Mouse (Mus musculus) adrenal gland, postnatal 36 days (tissue): ENCODE measurements around the gene Cd244a. TPM values are rescaled to one million over a fixed set of nuclear protein-coding genes. Genes with fewer than 3 reads are reported as not detected.

ENCODE experiments used
- DNase-seq, 2 experiments: peaks; one replicate each; pipeline ENCODE4 v3.0.0; 2021; ENCODE audit warnings: mixed read lengths in 1 of 2
- total RNA-seq, 2 experiments: library from RNA; stranded (reverse); gene quantifications; 2 replicates each; pipeline ENCODE4 v1.2.3; 2021

The Cd244a gene
- total RNA-seq, 2 experiments from 2014 or later: 0.40 to 0.63 TPM

DNA sequence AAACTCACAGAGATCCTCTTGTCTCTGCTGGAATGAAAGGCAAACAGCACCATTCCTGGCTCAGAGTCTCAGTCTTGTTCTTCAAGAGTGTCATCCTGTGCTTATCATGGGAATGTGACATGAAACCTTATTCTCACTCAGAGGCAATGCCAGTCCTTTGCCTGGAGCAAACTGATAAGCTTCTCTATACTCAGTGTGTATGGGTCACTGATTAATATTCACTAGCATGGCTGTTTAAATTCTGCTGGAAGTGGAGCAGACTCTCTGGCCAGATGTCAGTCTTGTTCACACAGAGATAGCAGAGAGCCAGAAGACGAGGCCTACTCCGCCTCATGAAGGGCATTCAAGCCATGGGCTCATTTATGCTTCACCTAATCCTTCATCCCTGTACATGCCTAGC, 25.6 kb downstream of the Cd244a start:
- no peak for DNase-seq

- DNase-seq: no peak
These were observed 45.7 kb downstream of the Cd244a start for GRCm38 (mm10) chr1:171604686-171605085.

- DNase-seq: no peak
These were observed 47.7 kb downstream of the Cd244a start for GRCm38 (mm10) chr1:171606656-171607055.

GRCm38 (mm10) chr1:171607176-171607575, 48.2 kb downstream of the Cd244a start, which contains the start of gene Ly9:
Gene Ly9 (minus strand): TSS chr1:171607410.
- peak in 1 of 2 experiments; percentile 16 for DNase-seq

DNA sequence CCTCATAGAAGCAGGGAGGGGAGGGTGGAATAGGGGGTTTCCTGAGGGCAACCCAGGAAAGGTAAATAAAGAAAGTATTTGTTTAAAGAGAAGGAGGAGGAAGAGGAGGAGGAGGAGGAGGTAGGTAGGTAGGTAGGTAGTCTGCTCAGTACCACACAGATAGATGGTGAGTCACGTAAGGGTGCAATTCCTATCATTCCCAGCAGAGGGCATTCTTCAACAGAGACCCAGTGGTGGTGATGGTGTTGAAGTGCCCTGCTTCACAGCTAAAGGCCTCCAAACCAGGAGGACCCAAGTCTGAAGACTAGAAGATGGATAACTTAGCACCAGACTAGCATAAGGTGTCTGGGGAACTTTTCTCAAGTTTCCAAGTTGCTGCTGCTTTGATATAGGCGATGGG, 51.0 kb downstream of the Cd244a start:
- no peak for DNase-seq

GRCm38 (mm10) chr1:171610781-171611180, 51.8 kb downstream of the Cd244a start:
- DNase-seq: peak in 1 of 2 experiments; percentile 20

DNA sequence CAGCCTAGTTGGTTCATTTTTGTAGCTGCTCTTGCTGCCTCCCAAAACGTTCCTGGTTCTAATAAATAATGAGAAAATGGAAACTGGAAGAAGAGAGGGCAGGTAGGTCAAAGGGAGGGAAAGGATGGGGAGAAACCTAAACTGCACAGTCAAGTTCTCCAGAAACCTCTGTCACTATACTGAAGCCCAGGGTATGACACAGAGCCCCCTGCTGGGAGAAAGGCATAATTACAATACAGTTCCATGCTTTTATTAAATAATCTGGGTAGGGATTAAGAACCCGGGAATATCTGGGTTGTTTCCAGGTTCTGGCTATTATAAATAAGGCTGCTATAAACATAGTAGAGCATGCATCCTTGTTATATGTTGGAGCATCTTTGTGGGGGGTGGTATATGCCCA, 55.0 kb downstream of the Cd244a start:
- no peak for DNase-seq

- DNase-seq: no peak
These were observed 58.0 kb downstream of the Cd244a start for GRCm38 (mm10) chr1:171616881-171617515.

DNA sequence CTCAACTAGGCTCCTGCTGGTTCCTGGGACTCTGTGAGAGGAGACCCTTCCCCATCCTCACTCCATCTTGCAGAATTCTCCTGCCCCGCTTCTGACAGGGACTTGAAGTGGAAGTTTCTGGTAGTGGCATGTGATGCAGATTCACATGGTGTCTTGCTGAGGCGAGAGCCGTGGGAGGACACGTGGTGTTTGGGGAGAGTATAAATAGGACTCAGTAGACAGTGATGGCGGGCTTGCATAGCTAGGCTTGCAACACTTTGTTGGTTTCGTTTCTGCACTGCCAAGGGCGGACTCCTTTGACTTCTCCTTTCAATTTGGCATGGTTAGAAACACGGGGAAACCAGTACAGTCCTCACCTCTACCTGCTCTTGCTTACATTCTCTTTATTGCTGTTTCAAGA, 60.0 kb downstream of the Cd244a start:
- DNase-seq: peak in 1 of 2 experiments; percentile 5

DNA sequence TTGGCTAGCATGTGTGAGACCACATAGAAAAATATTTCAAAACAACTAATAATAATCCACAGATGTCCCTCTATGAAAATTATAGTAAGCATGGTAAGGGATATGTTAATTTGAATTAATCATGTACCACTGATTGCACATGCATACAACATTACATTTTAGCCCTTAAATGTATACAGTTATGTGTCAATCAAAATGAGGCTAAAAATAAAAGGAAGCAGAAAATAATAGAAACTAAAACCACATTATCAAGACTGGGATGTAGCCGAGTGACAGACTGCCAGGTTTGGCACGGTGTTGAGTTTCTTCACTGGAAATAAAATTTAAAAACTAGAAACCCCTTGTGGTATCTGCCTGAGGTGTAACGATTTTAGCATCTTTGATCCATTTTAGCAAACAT, 60.7 kb downstream of the Cd244a start:
- no peak for DNase-seq

- no peak for DNase-seq
These were observed 61.1 kb downstream of the Cd244a start for GRCm38 (mm10) chr1:171620091-171620490.

DNA sequence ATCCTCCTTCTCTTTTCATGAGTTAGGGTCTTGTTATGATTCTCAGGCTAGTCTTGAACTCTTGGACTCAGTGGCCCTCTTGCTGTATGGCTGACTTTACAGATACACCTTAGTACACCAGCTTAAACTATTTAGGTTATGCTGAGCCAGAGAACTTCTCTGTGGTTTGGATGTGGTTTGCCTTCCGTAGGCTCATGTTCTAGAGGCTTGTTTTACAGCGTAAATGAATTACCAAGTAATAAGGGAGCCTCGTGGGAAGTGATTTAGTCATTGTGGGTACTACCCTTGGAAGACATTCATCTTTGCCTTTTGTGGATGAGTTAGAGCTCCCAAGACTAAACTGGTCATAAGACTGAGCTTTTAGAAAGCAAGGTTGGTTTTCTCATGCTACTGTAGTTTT, 68.8 kb downstream of the Cd244a start:
- DNase-seq: no peak

GRCm38 (mm10) chr1:171629168-171629567, 70.2 kb downstream of the Cd244a start:
- DNase-seq: no peak

GRCm38 (mm10) chr1:171630041-171630440, 71.0 kb downstream of the Cd244a start:
- no peak for DNase-seq

DNA sequence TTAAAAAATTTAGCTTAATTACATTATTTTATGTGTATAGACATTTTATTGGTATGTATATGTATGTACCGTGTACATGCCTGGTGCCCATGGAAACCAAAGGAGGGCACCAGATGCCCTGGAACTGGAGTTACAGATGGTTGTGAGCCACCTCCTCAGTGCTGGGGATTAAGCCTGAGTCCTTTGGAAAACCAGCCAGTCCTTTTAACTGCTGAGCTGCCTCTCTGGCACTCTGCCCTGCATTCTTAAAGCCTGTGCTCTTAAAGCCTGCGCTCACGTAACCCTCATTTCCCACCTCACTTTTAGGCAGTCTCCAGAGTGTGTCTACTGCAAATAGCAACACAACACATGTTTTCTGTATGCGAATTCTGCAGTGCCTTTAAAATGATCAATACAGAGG, 71.9 kb downstream of the Cd244a start:
- DNase-seq: no peak

DNA sequence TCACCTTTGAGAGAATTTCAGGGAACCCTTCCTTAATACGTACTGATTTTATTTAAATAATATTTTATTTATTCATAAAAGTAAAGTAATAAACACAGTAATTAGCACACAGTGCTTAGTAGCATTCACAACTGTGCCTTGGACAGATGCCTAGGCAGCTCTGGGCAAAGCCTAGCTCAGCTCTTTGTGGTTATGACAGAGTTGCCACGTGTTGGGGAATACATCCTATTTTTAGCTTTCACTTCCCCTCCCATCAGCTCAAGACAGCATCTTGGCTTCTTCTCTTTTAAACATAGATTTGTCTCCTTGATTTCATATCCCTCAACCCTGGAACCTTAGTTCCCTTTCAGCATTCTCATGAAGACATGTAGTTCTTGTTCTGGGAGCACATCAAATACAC, 72.5 kb downstream of the Cd244a start:
- DNase-seq: peak in 1 of 2 experiments; percentile 15

DNA sequence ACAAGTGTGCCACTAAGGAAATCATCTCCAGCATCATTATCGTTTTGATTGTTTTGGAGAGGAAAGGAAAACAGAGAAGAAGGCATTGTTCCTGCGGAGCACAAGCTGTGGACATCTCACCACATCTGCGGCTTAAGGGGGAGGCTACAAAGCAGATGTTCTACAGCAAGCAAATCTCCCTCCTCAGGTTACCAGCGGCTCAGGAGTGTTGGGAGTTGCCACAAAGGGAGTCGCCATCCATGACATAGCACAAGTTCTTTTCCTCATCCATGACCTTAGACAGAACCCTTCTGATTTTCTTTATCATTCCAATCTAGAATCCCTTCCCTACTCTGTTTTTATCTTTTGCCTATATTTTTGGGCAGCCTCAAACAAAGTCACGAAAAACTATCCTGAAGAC, 76.7 kb downstream of the Cd244a start:
- no peak for DNase-seq

GRCm38 (mm10) chr1:171637101-171637500, 78.1 kb downstream of the Cd244a start:
- DNase-seq: no peak

DNA sequence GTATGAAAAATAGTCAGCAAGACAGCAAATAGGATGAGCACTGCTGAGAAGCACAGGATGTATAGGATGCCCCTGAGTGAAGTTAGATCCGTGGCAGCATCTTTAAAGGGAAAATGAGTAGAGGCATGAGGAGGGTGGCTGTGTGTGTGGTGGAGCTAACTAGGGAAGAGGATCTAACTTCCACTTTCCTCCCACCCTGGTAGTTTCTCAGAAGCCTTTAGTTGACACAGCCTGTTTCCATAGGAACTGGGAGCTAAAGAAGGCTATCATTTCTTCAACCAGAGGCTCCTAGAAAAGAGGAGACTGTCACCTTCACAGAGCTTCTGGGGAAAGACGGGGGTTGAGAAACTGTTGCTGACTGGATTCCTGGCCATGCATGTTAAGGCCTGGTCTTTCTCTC, 79.7 kb downstream of the Cd244a start:
- no peak for DNase-seq

GRCm38 (mm10) chr1:171640796-171641195, 81.8 kb downstream of the Cd244a start:
- DNase-seq: no peak

- no peak for DNase-seq
These were observed 84.6 kb downstream of the Cd244a start for GRCm38 (mm10) chr1:171643612-171644011.

GRCm38 (mm10) chr1:171646429-171646940, 87.5 kb downstream of the Cd244a start:
- DNase-seq: no peak

DNA sequence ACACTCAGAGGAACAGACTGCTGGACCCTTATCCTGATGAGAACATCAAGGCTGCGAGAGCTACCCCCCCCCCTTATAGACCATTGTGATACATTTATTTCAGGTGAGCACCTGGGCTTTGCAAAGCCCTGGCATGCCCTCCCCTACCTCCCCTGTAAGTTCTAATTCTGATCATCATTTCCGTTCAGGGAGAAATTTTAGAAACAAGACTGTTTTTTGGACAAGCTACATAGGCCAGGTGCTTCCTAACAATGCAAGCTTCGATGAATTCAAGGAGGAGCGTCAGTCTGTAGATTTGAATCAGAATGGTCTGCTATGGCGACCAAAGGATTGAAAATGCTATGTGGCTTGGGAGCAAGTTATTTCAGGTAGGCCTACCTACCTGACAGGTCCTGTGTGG, 88.7 kb downstream of the Cd244a start:
- DNase-seq: no peak

DNA sequence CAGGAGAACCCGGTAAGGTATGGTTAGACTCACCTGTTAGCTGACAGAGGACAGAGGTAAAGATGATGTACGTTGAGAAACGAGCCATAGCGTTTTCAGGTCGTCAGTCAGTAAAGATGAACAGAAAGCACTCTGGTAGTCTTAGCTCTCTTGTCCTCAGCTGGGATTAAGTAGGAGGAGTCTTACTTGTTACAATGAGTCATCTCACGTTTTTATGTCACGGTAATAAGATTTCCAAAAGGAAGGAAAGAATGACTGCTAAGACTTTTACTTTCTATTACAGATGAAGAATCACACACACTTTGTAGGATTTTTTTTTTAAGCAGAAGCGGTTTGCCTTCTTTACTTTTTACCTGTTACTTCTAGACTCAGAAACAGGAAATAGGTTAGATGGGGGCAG, 89.8 kb downstream of the Cd244a start:
- no peak for DNase-seq
